Mouse (Mus musculus): ENCODE results near the gene Ddx19b. TPM values are rescaled to one million over a fixed set of nuclear protein-coding genes. Genes with fewer than 3 reads are reported as not detected.

Ddx19b gene
- polyA plus RNA-seq, 1 experiment from 2014 or later: 6.0 TPM

DNA sequence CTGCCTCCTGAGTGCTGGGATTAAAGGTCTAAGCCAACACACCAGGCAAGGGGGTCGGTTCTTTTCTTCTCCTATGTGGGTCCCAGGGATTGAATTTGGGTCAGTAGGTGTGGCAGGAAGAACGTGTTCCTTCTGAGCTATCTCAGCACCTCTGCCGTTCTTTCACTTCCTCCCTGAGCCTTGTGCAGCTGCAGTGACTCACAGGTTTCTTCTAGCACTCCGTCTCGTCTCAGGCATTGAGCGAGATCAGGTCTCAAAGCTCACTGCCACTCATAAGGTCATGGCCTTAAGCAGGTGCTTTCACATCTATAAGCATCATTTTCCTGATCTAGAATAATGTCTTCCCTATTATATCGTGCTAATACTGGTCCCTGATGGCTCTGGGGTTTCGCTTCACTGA is 76.8 kb downstream of the Ddx19b start:
- no peaks in the 10 kb centered on the region for H3K4me1 ChIP-seq (replicated peaks; ENCODE audit: control insufficient read depth, insufficient read depth, low read length)
- H3K4me2 ChIP-seq (replicated peaks; ENCODE audit: low read depth, low read length): no peak overlapping the region
- H3K27me3 ChIP-seq (ENCODE audit: control insufficient read depth, insufficient read depth, low read length): no peaks in the 10 kb centered on the region
- ATAC-seq (ENCODE audit: low FRiP score) (no peak), DNase-seq (ENCODE audit: low spot score) (no peak)
- no peaks in the 10 kb centered on the region for H3K9me3 ChIP-seq (ENCODE audit: control insufficient read depth, low read length)
- H3K36me3 ChIP-seq (ENCODE audit: control insufficient read depth, insufficient read depth, low read length): 0 out of 2 replicates have a peak, but pooled peaks cover 5% of the 10 kb centered on the region
- no peak overlapping the region for H3K27ac ChIP-seq (ENCODE audit: low read depth, low read length)
- no peak overlapping the region for H3K4me3 ChIP-seq (ENCODE audit: low read depth, low read length)
- 77% methylated on average over 8 of the region's 8 CpGs for WGBS
- no peak overlapping the region for H3K9ac ChIP-seq (ENCODE audit: low read depth, low read length)

Other genes starting within 250 kb of the Ddx19b start
- 0.19 and 1.4 TPM in 2 replicates for gene Il34, start 225.8 kb downstream of the Ddx19b start, polyA plus RNA-seq (2014; fragmentation: Nextera tagmentation; extraction: Ambion mirVana)
- gene Cog4, start 185.2 kb downstream of the Ddx19b start, polyA plus RNA-seq (2014; fragmentation: Nextera tagmentation; extraction: Ambion mirVana): 66.9 and 67.6 TPM in 2 replicates
- 161 and 190 TPM in 2 replicates for gene Sf3b3, start 185.0 kb downstream of the Ddx19b start, polyA plus RNA-seq (2014; fragmentation: Nextera tagmentation; extraction: Ambion mirVana)
- gene Fuk, start 129.3 kb downstream of the Ddx19b start, polyA plus RNA-seq (2014; fragmentation: Nextera tagmentation; extraction: Ambion mirVana): 4.5 and 5.0 TPM in 2 replicates
- 10.6 and 11.8 TPM in 2 replicates for gene St3gal2, start 111.8 kb downstream of the Ddx19b start, polyA plus RNA-seq (2014; fragmentation: Nextera tagmentation; extraction: Ambion mirVana)
- gene Ddx19a, start 34.0 kb downstream of the Ddx19b start, polyA plus RNA-seq (2014; fragmentation: Nextera tagmentation; extraction: Ambion mirVana): 29.8 and 32.8 TPM in 2 replicates
- gene Aars, start 1.4 kb upstream of the Ddx19b start, polyA plus RNA-seq (2014; fragmentation: Nextera tagmentation; extraction: Ambion mirVana): 64.5 and 74.6 TPM in 2 replicates
- gene Exosc6, start 24.6 kb upstream of the Ddx19b start, polyA plus RNA-seq (2014; fragmentation: Nextera tagmentation; extraction: Ambion mirVana): 15.0 and 21.6 TPM in 2 replicates
- gene Clec18a, start 60.7 kb upstream of the Ddx19b start, polyA plus RNA-seq (2014; fragmentation: Nextera tagmentation; extraction: Ambion mirVana): 0.52 and 0.88 TPM in 2 replicates
- 5.2 and 6.4 TPM in 2 replicates for gene Pdpr, start 62.9 kb upstream of the Ddx19b start, polyA plus RNA-seq (2014; fragmentation: Nextera tagmentation; extraction: Ambion mirVana)
- gene Glg1, start 227.5 kb upstream of the Ddx19b start, polyA plus RNA-seq (2014; fragmentation: Nextera tagmentation; extraction: Ambion mirVana): 75.3 and 81.5 TPM in 2 replicates

Data from hindbrain, embryonic 11.5 days (tissue).